Mouse (Mus musculus): ENCODE measurements around the gene Sh3rf3. TPM values are rescaled to one million over a fixed set of nuclear protein-coding genes. Genes with fewer than 3 reads are reported as not detected.
A peak's percentile ranks its signal among the peaks of the same experiment; 100 is the strongest.

Sh3rf3 gene
- total RNA-seq, 1 experiment: 1.6 TPM

- no peak overlapping the region for H3K4me3 ChIP-seq (ENCODE audit: insufficient read depth in 1 of 2, low read depth in 1 of 2, low read length in 2 of 2, poor library complexity in 1 of 2, severe bottlenecking in 1 of 2)
- in situ Hi-C loops (cut with MboI; ENCODE audit: low sequenced_read_pairs in 2 of 2, unreplicated experiment in 2 of 2): no loop called here
- H3K9me3 ChIP-seq (ENCODE audit: control insufficient read depth, insufficient read depth, low read depth, low read length): no peaks in the 10 kb centered on the region
- H3K4me1 ChIP-seq (ENCODE audit: control insufficient read depth in 2 of 2, insufficient read depth in 2 of 2, low read length in 2 of 2, poor library complexity in 1 of 2): no peaks in the 10 kb centered on the region
- DNase-seq (ENCODE audit: low read depth, low spot score): no peak
- no peak overlapping the region for H3K9ac ChIP-seq (ENCODE audit: insufficient read depth, low read depth, low read length, poor library complexity, severe bottlenecking)
- no peaks in the 10 kb centered on the region for H3K36me3 ChIP-seq (ENCODE audit: control insufficient read depth, insufficient read depth, low read length, poor library complexity, severe bottlenecking)
- TF ChIP-seq MAFK (IDR thresholded peaks at IDR 0.05; ENCODE audit: insufficient read depth, low read depth, low read length): no peak
- TF ChIP-seq HCFC1 (IDR thresholded peaks at IDR 0.05; ENCODE audit: borderline replicate concordance, insufficient read depth, low read length): no peak
- no peak for TF ChIP-seq CHD2 (IDR thresholded peaks at IDR 0.05; ENCODE audit: low read depth, low read length)
- no peak for TF ChIP-seq ZNF384 (IDR thresholded peaks at IDR 0.05; ENCODE audit: low read depth, low read length)
- no peak for TF ChIP-seq ZC3H11A (IDR thresholded peaks at IDR 0.05; ENCODE audit: borderline replicate concordance, low read depth, low read length)
- no peak overlapping the region for H3K27ac ChIP-seq (ENCODE audit: insufficient read depth, low read depth, low read length, poor library complexity, severe bottlenecking)
Observed at GRCm38 (mm10) chr10:58877835-58878234, 64.7 kb downstream of the Sh3rf3 start.

GRCm38 (mm10) chr10:58878636-58879035, 65.5 kb downstream of the Sh3rf3 start:
- no peak overlapping the region for H3K27ac ChIP-seq (ENCODE audit: insufficient read depth, low read depth, low read length, poor library complexity, severe bottlenecking)
- H3K4me1 ChIP-seq (ENCODE audit: control insufficient read depth in 2 of 2, insufficient read depth in 2 of 2, low read length in 2 of 2, poor library complexity in 1 of 2): no peaks in the 10 kb centered on the region
- H3K9me3 ChIP-seq (ENCODE audit: control insufficient read depth, insufficient read depth, low read depth, low read length): no peaks in the 10 kb centered on the region
- H3K4me3 ChIP-seq (ENCODE audit: insufficient read depth in 1 of 2, low read depth in 1 of 2, low read length in 2 of 2, poor library complexity in 1 of 2, severe bottlenecking in 1 of 2): no peak overlapping the region
- DNase-seq (ENCODE audit: low read depth, low spot score): peak; percentile 7
- H3K9ac ChIP-seq (ENCODE audit: insufficient read depth, low read depth, low read length, poor library complexity, severe bottlenecking): no peak overlapping the region
- TF ChIP-seq CHD2 (IDR thresholded peaks at IDR 0.05; ENCODE audit: low read depth, low read length): no peak
- TF ChIP-seq MAFK (IDR thresholded peaks at IDR 0.05; ENCODE audit: insufficient read depth, low read depth, low read length): no peak
- no peak for TF ChIP-seq HCFC1 (IDR thresholded peaks at IDR 0.05; ENCODE audit: borderline replicate concordance, insufficient read depth, low read length)
- TF ChIP-seq ZNF384 (IDR thresholded peaks at IDR 0.05; ENCODE audit: low read depth, low read length): no peak
- TF ChIP-seq ZC3H11A (IDR thresholded peaks at IDR 0.05; ENCODE audit: borderline replicate concordance, low read depth, low read length): no peak
- in situ Hi-C loops (cut with MboI; ENCODE audit: low sequenced_read_pairs in 2 of 2, unreplicated experiment in 2 of 2): no loop called here
- no peaks in the 10 kb centered on the region for H3K36me3 ChIP-seq (ENCODE audit: control insufficient read depth, insufficient read depth, low read length, poor library complexity, severe bottlenecking)

- Histone ChIP-seq H3K36me3 (ENCODE audit: control insufficient read depth, insufficient read depth, low read length, poor library complexity, severe bottlenecking) (no peaks in the 10 kb centered on the region), H3K9me3 (ENCODE audit: control insufficient read depth, insufficient read depth, low read depth, low read length) (no peaks in the 10 kb centered on the region), H3K4me1 (ENCODE audit: control insufficient read depth in 2 of 2, insufficient read depth in 2 of 2, low read length in 2 of 2, poor library complexity in 1 of 2) (no peaks in the 10 kb centered on the region), H3K4me3 (ENCODE audit: insufficient read depth in 1 of 2, low read depth in 1 of 2, low read length in 2 of 2, poor library complexity in 1 of 2, severe bottlenecking in 1 of 2) (no peak overlapping the region), H3K27ac (ENCODE audit: insufficient read depth, low read depth, low read length, poor library complexity, severe bottlenecking) (no peak overlapping the region), H3K9ac (ENCODE audit: insufficient read depth, low read depth, low read length, poor library complexity, severe bottlenecking) (no peak overlapping the region)
- no peak for DNase-seq (ENCODE audit: low read depth, low spot score)
- TF ChIP-seq CHD2 (IDR thresholded peaks at IDR 0.05; ENCODE audit: low read depth, low read length) (no peak), MAFK (IDR thresholded peaks at IDR 0.05; ENCODE audit: insufficient read depth, low read depth, low read length) (no peak), ZC3H11A (IDR thresholded peaks at IDR 0.05; ENCODE audit: borderline replicate concordance, low read depth, low read length) (no peak), ZNF384 (IDR thresholded peaks at IDR 0.05; ENCODE audit: low read depth, low read length) (no peak), HCFC1 (IDR thresholded peaks at IDR 0.05; ENCODE audit: borderline replicate concordance, insufficient read depth, low read length) (no peak)
- in situ Hi-C loops (cut with MboI; ENCODE audit: low sequenced_read_pairs in 2 of 2, unreplicated experiment in 2 of 2): no loop called here
Observed at GRCm38 (mm10) chr10:58882741-58883140, 69.6 kb downstream of the Sh3rf3 start.

- TF ChIP-seq ZNF384 (IDR thresholded peaks at IDR 0.05; ENCODE audit: low read depth, low read length): no peak
- DNase-seq (ENCODE audit: low read depth, low spot score): no peak
- in situ Hi-C loops (cut with MboI; ENCODE audit: low sequenced_read_pairs in 2 of 2, unreplicated experiment in 2 of 2): no loop called here
Observed at GRCm38 (mm10) chr10:58885351-58885750, 72.2 kb downstream of the Sh3rf3 start.

GRCm38 (mm10) chr10:58885816-58886215, 72.7 kb downstream of the Sh3rf3 start:
- no peak overlapping the region for H3K9ac ChIP-seq (ENCODE audit: insufficient read depth, low read depth, low read length, poor library complexity, severe bottlenecking)
- H3K4me3 ChIP-seq (ENCODE audit: insufficient read depth in 1 of 2, low read depth in 1 of 2, low read length in 2 of 2, poor library complexity in 1 of 2, severe bottlenecking in 1 of 2): no peak overlapping the region
- H3K4me1 ChIP-seq (ENCODE audit: control insufficient read depth in 2 of 2, insufficient read depth in 2 of 2, low read length in 2 of 2, poor library complexity in 1 of 2): no peaks in the 10 kb centered on the region
- H3K27ac ChIP-seq (ENCODE audit: insufficient read depth, low read depth, low read length, poor library complexity, severe bottlenecking): no peak overlapping the region
- H3K36me3 ChIP-seq (ENCODE audit: control insufficient read depth, insufficient read depth, low read length, poor library complexity, severe bottlenecking): no peaks in the 10 kb centered on the region
- in situ Hi-C loops (cut with MboI; ENCODE audit: low sequenced_read_pairs in 2 of 2, unreplicated experiment in 2 of 2): no loop called here
- TF ChIP-seq HCFC1 (IDR thresholded peaks at IDR 0.05; ENCODE audit: borderline replicate concordance, insufficient read depth, low read length) (no peak), ZC3H11A (IDR thresholded peaks at IDR 0.05; ENCODE audit: borderline replicate concordance, low read depth, low read length) (no peak), CHD2 (IDR thresholded peaks at IDR 0.05; ENCODE audit: low read depth, low read length) (no peak), ZNF384 (IDR thresholded peaks at IDR 0.05; ENCODE audit: low read depth, low read length) (no peak), MAFK (IDR thresholded peaks at IDR 0.05; ENCODE audit: insufficient read depth, low read depth, low read length) (no peak)
- DNase-seq (ENCODE audit: low read depth, low spot score): no peak
- H3K9me3 ChIP-seq (ENCODE audit: control insufficient read depth, insufficient read depth, low read depth, low read length): no peaks in the 10 kb centered on the region

More at GRCm38 (mm10) chr10:58885351-58885750, 72.2 kb downstream of the Sh3rf3 start:
- Histone ChIP-seq H3K9ac (ENCODE audit: insufficient read depth, low read depth, low read length, poor library complexity, severe bottlenecking) (no peak overlapping the region), H3K36me3 (ENCODE audit: control insufficient read depth, insufficient read depth, low read length, poor library complexity, severe bottlenecking) (no peaks in the 10 kb centered on the region), H3K4me3 (ENCODE audit: insufficient read depth in 1 of 2, low read depth in 1 of 2, low read length in 2 of 2, poor library complexity in 1 of 2, severe bottlenecking in 1 of 2) (no peak overlapping the region), H3K9me3 (ENCODE audit: control insufficient read depth, insufficient read depth, low read depth, low read length) (no peaks in the 10 kb centered on the region), H3K27ac (ENCODE audit: insufficient read depth, low read depth, low read length, poor library complexity, severe bottlenecking) (no peak overlapping the region), H3K4me1 (ENCODE audit: control insufficient read depth in 2 of 2, insufficient read depth in 2 of 2, low read length in 2 of 2, poor library complexity in 1 of 2) (no peaks in the 10 kb centered on the region)
